Mouse (Mus musculus): ENCODE measurements around the gene Ntng2.
A peak's percentile ranks its signal among the peaks of the same experiment; 100 is the strongest.

DNA sequence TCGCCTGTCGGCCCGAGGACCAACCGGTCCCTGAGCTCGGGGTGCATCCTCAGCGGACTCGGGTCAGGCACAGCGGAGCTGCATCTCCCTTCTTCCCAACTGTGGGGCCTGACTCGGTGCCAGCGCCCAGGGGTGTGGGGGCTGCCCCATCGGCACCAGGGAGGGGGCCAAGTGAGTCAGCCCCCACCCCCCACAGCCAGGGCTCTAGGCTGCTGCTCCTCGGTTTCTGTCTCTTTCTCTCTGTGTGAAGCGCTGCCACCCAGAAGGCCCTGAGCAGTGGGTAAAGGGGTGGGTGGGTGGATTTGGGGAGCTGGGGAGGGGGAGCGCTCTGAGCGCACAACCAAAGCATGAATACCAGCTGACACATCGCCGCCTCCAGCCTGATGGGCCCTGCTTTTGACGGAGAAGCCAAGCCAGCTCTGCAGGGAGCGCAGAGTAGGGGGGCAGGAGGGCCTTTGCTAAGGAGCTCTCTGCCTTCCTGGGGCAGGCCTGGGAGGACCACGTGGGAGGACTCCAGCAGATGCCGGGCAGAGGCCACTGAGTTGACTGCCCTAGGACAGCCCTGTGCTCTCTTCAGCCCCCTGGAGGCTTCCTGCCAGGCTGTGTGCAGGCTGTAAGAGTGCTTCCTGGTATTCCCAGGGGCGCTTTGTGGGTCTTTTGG lies 530 bp upstream of the Ntng2 start:
- TF ChIP-seq EP300 (IDR thresholded peaks at IDR 0.05; ENCODE audit: low read length) = no peak
- no peak for TF ChIP-seq JUN (IDR thresholded peaks at IDR 0.05; ENCODE audit: insufficient read depth, low read depth, low read length)
- TF ChIP-seq POLR2A (IDR thresholded peaks at IDR 0.05; ENCODE audit: low read depth, low read length) = no peak; the same call in 1 of the 2 replicates
- TF ChIP-seq USF1 (IDR thresholded peaks at IDR 0.05; ENCODE audit: low read depth, low read length) = no peak
- TF ChIP-seq UBTF (IDR thresholded peaks at IDR 0.05; ENCODE audit: low read depth, low read length) = no peak
- no peak for TF ChIP-seq MAFK (IDR thresholded peaks at IDR 0.05; ENCODE audit: insufficient replicate concordance, low read length)
- no peak for TF ChIP-seq NRF1 (IDR thresholded peaks at IDR 0.05; ENCODE audit: low read depth, low read length)
- TF ChIP-seq TCF12 (IDR thresholded peaks at IDR 0.05; ENCODE audit: low read depth, low read length) = no peak
- peak in 1 of 2 experiments; percentile 25; a peak in 1 of 4 replicates for TF ChIP-seq CTCF (conservative IDR thresholded peaks at IDR 0.05 in 1 of 2, IDR thresholded peaks at IDR 0.05 in 1 of 2; ENCODE audit: low read depth in 2 of 2, low read length in 2 of 2)
- no peak for TF ChIP-seq MXI1 (IDR thresholded peaks at IDR 0.05; ENCODE audit: low read depth, low read length)
- TF ChIP-seq ETS1 (conservative IDR thresholded peaks at IDR 0.05; ENCODE audit: low read depth, low read length) = no peak

Data from CH12.LX (cell line).